Mouse (Mus musculus): ENCODE measurements around the gene Spef1. TPM values are rescaled to one million over a fixed set of nuclear protein-coding genes. Genes with fewer than 3 reads are reported as not detected.
"Not testable (repeated sequence)": the region's sequence is repeated elsewhere in the genome, so short reads cannot be mapped to it uniquely, and the experiment has no call there.

The Spef1 gene
- total RNA-seq (2021): 10 to 100 TPM in 1 of 2 experiments, 1 to 10 TPM in 1; 9.7 to 10.8 TPM

- peak; percentile 76 to 79 for DNase-seq (ENCODE audit: low spot score in 2 of 2)
- intact Hi-C loops (cut with DNase I): no loop called here
These were observed at the start of gene Spef1, which contains the start of gene Cdc25b for GRCm38 (mm10) chr2:131186771-131187601. Gene Spef1 (minus strand): TSS chr2:131187282. Gene Cdc25b (plus strand): TSS chr2:131186949.

DNA sequence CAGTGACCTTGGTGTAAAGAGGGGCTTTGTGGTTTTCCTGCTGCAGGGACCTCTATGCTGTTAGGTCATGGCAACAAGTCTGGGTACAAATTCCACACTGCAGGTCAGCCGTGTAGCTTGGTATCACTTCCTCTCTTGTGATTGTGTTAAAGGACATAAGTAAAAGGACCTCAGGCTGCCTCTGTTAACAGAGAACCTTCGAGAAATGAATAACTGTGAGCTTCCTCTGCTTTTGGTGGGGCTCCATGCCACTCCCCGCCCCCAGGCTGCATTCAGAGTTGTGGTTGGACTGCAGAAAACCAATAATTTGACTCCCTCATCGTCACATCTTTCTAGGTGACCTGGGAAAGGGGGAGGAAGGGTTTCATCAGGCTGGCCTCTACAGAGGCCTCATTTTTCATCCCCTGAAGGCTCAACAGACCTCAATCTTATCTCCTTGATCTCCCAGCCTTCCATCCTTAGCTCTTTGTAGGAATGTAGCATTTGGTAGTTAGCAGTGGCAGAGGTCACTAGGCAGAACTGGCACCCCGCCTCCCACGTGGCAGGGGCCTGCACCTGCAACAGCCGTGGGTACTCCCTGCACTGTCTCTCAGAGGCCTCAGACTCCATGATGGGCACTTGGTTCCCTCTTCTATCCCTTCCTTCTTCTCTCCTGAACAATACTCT, 48.0 kb upstream of the Spef1 start:
- intact Hi-C loops (cut with DNase I): no loop called here
- DNase-seq (ENCODE audit: low spot score in 2 of 2): no peak

- no peak for DNase-seq (ENCODE audit: low spot score in 2 of 2)
- intact Hi-C loops (cut with DNase I): no loop called here
These were observed 47.1 kb upstream of the Spef1 start for GRCm38 (mm10) chr2:131234127-131234650.

- peak; percentile 89 for DNase-seq (ENCODE audit: low spot score in 2 of 2)
- intact Hi-C loops (cut with DNase I): no loop called here
These were observed 46.4 kb upstream of the Spef1 start, which contains the start of gene Mavs for GRCm38 (mm10) chr2:131233307-131234126. Gene Mavs (plus strand): TSS chr2:131234063.

DNA sequence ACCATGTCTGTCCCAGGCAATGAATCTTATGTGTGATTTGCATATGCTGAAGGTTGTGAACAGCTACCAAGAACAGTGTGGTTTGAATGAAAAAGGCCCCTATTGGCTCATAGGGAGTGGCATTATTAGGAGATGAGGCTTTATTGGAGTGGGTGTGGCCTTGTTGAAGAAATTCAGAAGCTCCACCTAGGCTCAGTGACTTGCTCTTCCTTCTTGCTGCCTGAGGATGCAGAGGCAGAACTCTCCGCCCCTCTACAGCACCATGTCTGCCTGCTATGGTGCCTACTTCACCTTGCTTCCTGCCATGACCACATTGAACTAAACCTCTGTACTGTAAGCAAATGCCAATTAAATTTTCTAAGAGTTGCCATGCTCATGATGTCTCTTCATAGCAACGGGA, 45.5 kb upstream of the Spef1 start:
- intact Hi-C loops (cut with DNase I): no loop called here
- DNase-seq (ENCODE audit: low spot score in 2 of 2): no peak

DNA sequence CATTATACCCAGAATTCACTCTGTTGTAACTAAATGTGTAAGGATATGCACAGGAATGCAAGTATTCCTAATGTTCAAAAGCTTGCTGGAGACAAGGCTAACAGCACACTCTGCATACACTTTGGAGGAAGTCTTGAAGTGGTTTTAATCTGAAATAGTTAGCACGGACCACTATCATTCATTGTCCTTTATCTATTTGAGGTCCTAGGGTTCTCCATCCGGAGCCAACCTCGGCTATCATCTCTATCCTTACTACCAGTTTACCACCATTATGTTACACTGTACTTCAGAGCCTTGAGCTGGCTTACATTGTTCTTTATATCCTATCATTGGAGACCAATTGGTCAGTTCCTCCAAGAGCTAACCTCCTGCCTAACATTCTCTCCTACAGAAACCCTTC, 40.2 kb upstream of the Spef1 start:
- intact Hi-C loops (cut with DNase I): no loop called here

GRCm38 (mm10) chr2:131226669-131227068, 39.6 kb upstream of the Spef1 start:
- DNase-seq (ENCODE audit: low spot score in 2 of 2); intact Hi-C loops (cut with DNase I): not testable (repeated sequence)

More for the DNA sequence above, 40.2 kb upstream of the Spef1 start:
- DNase-seq (ENCODE audit: low spot score in 2 of 2): no peak

DNA sequence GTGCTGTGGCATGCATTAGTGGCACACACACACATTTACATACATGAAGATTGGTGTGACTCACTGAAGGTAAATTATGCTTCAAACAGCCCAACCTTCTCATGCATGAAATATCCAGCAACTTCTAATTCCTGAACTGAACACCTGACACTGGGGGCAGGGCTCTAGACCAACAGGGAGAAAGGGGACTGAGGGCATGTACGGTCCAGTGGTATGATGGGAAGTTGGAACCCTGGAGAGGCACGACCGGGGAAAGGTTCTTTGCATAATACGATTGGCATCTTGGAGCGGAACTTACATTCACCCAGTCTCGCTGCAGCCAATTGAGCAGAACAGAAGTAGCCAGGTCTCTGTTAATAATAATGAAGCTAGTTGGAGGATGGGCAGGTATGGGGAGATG, 38.1 kb upstream of the Spef1 start:
- DNase-seq (ENCODE audit: low spot score in 2 of 2): no peak
- intact Hi-C loops (cut with DNase I): no loop called here

DNA sequence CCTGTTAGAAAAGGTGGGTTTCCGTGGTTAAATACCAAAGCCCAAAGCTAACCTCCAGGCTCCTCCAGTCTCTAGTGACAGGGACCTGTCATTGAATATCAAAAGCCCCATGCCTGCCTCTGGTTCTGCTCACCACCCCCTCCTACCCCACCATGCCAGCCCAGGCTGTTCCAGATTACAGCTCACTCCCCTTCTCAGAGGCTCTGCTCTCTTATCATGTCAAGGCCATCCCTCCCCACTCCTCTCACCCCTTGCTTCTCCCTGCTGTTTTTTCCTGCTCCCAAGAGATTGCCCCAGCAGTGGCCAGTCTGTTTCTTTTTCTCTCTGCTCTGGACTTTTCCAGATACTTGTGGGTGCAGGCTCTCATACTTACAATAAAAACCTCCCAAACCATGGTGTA, 36.5 kb upstream of the Spef1 start:
- intact Hi-C loops (cut with DNase I): no loop called here
- DNase-seq (ENCODE audit: low spot score in 2 of 2): no peak

DNA sequence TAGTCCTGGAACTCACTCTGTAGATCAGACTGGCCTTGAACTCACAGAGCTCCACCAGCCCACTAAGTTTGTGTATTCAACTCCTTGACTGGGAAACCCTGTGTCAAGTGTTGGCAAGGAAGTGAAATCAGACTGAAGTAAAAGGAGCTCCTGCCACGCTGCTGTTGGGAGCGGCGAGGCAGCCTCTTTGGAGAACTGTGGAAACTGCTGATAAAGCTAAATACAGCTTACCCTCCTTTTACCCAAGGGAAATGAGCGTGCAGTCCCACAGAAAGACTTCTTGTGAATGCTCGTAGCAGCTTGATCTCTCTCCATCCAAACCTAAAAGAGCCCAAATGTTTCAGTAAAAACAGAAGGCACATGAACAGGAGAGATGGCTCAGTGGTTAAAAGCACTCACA, 35.5 kb upstream of the Spef1 start:
- intact Hi-C loops (cut with DNase I): no loop called here
- no peak for DNase-seq (ENCODE audit: low spot score in 2 of 2)

DNA sequence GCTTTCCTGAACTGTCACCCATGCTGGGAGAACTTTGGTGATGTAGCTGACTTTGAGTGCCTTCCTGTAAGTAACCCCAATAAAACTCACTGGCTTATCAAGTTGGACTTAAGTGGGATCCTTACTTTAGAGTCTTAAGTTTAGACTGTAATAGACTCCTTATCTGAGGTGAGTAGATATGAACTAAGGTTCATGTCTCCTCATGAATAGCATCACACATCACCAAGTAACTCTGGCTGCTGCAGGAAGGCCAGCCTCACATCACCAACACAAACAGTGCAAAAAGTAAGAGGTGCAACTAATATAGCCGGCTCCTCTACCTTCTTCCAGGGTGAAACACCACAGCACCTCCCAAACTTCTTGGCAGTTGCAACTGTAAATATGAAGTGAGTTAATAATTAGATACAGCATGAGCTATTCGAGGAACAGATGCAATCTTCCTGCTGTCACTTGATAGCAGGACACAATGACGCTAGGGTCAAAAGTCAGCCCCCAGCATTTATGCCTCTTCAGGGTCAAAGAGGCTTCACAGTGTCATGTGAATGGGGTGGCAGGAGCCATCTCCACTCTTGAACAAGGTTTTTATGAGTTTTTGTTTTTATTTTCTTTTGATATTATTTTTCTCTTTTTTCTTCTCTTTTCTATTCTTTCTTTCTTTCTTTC, 34.9 kb upstream of the Spef1 start:
- no peak for DNase-seq (ENCODE audit: low spot score in 2 of 2)
- intact Hi-C loops (cut with DNase I): no loop called here

GRCm38 (mm10) chr2:131220030-131220429, 32.9 kb upstream of the Spef1 start:
- intact Hi-C loops (cut with DNase I): no loop called here
- no peak for DNase-seq (ENCODE audit: low spot score in 2 of 2)

DNA sequence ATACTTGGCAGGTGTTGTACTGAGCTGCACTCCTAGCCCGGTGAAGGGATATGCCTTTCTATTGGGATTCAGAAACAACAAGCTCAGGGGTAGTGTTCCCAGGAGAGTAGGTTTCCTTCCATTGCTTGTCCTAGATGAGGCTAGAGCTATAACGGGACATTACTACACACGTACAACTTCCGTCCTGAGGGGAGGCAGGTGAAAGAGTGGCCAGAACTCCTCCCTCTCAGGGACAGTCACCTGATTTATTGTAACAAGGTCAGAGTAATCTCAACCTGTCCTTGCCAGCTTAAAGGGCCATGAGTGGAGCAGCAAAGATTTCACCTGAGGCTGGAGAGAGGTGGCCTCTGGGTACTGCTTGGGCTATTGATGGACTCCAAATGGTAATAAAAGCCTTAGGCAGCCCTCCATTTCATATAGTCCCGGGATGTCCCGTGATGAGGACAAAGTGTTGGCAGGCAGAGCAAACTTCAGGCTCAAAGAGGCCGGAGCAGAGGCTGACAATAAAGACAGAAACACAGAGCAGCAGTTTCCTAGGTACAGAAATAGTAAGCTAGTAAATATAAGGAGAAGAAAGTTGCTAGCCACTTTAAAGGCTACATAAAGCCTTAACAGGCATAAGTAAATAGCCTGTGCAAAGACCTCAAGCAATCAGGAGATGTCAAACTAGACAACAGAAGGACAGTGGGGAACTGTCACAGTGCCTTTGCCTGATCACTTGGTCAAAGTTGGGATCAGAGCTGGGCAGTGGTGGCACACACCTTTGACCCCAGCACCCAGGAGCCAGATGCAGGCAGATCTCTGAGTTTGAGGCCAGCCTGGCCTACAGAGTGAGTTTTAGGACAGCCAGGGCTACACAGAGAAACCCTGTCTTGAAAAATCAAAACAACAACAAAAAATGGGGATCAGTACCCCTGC, 29.1 kb upstream of the Spef1 start:
- intact Hi-C loops (cut with DNase I): no loop called here

GRCm38 (mm10) chr2:131213773-131214172, 26.7 kb upstream of the Spef1 start:
- intact Hi-C loops (cut with DNase I): no loop called here
- no peak for DNase-seq (ENCODE audit: low spot score in 2 of 2)

More for the DNA sequence above, 29.1 kb upstream of the Spef1 start:
- DNase-seq (ENCODE audit: low spot score in 2 of 2): no peak

DNA sequence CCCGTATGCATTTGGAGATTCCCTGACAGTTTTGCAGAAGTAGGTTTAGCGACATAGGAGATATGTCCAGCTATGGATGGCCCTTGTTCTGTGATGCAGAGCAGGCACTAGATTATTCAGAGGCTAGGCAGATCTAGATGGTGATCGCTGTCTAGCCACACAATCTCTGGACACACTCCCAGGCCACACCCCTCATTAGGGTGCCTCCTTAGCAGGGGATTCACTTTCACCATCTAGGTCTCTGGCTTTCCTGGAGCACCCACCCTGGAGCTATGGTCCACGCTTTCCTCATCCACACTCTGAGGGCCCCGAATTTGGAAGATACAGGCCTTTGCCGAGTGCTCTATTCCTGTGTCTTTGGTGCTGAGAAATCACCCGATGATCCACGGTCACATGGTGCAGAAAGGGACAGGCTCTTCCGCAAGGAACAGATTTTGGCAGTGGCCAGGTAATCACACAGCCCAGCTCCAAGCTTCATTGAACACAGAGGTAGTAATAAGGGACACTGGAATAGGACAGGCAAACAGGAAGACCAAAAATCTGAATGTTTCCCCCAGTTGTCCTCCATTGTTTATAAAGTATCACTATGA, 24.0 kb upstream of the Spef1 start:
- DNase-seq (ENCODE audit: low spot score in 2 of 2): no peak
- intact Hi-C loops (cut with DNase I): loop anchor here (2.0 kb wide), 2 partner anchors 30 to 118 kb away; partner anchors contain the start of gene Cenpb

DNA sequence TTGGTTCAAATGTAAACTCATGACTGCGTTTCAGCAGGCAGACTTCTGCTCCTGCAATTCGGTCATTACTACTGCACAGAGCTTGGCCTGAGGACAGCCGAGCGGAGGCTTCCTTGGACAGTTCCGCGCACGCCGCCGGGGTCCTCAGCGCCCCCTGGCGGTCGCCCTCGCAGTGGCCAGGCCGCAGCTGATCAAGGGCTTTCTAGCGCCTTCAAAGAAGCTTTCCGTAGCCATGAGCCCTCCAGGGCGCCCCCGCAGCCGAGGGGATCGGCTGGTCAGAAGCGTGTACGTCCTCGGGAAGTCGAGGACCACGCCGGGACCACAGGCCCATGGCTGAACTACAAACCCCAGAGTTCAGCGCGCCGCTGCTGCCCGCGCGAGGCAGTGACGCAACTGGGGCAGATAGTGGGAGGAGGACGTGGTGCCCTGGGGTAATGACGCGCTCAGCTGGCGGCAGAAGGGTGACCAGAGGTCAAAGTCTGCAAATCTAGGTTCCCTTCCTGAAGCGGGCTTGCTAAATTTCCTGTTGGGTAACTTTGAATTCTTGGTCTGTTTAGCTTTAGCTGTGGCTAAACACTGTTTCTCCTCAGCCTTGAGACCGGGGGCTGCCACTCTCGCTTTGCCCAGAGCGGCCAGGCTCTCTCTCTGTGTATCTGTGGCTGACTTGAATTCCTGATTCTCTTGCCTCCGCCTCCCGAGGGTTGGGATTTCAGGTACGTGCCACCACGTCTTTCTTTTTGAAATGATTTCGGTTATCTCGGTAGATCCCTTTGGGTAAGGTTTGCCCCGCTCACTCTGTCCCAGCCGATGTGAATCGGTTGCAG, 23.1 kb upstream of the Spef1 start:
- DNase-seq (ENCODE audit: low spot score in 2 of 2): peak; percentile 96
- intact Hi-C loops (cut with DNase I): loop anchor here (1.0 to 2.0 kb wide), 3 partner anchors 29 to 117 kb away; partner anchors contain the start of genes Cenpb and Pank2

Data from left cerebral cortex, postnatal 36 days (tissue).